Mouse (Mus musculus) adrenal gland, adult 10 weeks (tissue): Measurements from ENCODE around the gene Prss35. TPM values are rescaled to one million over a fixed set of nuclear protein-coding genes. Genes with fewer than 3 reads are reported as not detected.

Experiments
- polyA plus RNA-seq: library from polyadenylated mRNA; stranded (reverse); fragments of 350-450 nt; fragmentation: Illumina TruSeq; extraction: RNeasy Lipid Tissue Mini Kit (QIAGEN cat#74804); gene quantifications from one replicate; pipeline ENCODE4 v1.2.3, GENCODE M21; 2014; ENCODE audit warnings: low read depth, low replicate concordance

Gene Prss35
- polyA plus RNA-seq: 575 TPM

DNA sequence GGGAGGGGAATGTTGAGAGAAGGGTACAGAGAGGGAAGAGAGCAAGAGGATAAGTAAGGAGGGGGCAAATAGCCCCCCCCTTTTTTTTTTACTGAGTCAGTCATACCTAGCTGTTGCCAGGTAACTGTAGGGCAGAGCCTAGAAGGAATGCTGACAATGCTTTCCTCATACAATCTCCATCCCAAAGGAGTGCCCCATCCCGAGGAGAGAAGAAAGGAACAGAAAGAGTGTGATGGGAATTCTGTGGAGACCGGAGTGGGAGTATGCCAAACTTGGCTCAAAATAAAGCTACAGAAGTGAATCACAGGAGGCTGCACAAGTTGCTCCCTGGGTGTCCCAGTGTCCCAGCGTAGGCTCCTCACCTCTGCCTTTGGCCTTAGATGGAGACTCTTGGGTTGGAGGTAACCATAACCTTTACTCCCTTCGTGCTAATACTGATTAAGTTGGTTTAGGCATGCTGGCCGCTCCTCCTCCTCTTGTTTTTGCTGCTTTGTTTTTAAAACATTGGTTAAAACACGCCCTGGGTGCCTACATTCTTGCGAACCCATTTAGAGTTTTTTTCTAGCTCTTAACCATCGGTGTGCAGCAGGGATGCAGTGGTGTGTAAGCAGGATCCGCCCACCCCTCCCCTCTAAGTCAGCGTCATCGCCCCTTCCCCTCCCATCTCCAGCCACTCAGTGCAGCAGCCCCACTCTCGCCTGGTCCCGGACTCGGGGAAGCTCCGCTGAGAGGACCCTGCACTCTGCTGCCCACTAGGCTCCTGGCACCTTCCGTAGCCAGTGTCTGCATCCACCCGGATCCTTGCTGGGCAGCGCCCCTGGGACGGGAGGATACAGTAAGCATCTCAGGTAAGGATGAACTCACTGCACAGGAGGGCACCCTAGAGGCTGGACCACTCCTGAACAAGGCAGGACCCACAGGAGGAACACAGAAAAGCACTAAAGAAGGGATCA lies at the start of gene Prss35:
Gene Prss35 (plus strand): TSS at position 691 of the 953 bp plus-strand sequence.

GRCm38 (mm10) chr9:86695818-86696261 lies 47.6 kb upstream of the Prss35 start, which contains the start of gene Me1:
TSS of gene Me1 (minus strand) at chr9:86695953.

Other genes starting within 250 kb of the Prss35 start
- 37.7 TPM for gene Pgm3, start 171.8 kb upstream of the Prss35 start, polyA plus RNA-seq
- gene Rwdd2a, start 171.7 kb upstream of the Prss35 start, polyA plus RNA-seq: 12.0 TPM
- 3,622 TPM for gene Me1, start 47.7 kb upstream of the Prss35 start, polyA plus RNA-seq
- 78.4 TPM for gene Snap91, start 137.0 kb downstream of the Prss35 start, polyA plus RNA-seq